Mouse (Mus musculus): ENCODE results near the gene Gtf2h3. TPM values are rescaled to one million over a fixed set of nuclear protein-coding genes. Genes with fewer than 3 reads are reported as not detected.
"Not testable (repeated sequence)": the region's sequence is repeated elsewhere in the genome, so short reads cannot be mapped to it uniquely, and the experiment has no call there.

The Gtf2h3 gene
- polyA plus RNA-seq, 1 experiment from 2014 or later = 73.4 TPM

GRCm38 (mm10) chr5:124628448-124629363 lies 49.8 kb downstream of the Gtf2h3 start, which contains the start of gene Atp6v0a2:
Gene Atp6v0a2, plus strand, starts transcription at chr5:124628576.
- Histone ChIP-seq H3K27me3 (no peaks in the 10 kb centered on the region), H3K4me1 (peaks cover 17% of the 10 kb centered on the region), H3K27ac (peak within 1 kb of the TSS; percentile 59), H3K4me2 (peak within 1 kb of the TSS; percentile 95), H3K4me3 (replicated peaks) (peak within 1 kb of the TSS; percentile 93), H3K9me3 (no peaks in the 10 kb centered on the region), H3K36me3 (replicated peaks) (peaks cover 8% of the 10 kb centered on the region), H3K9ac (peak within 1 kb of the TSS; percentile 91)
- under 1% methylated on average over 56 of the region's 58 CpGs for WGBS
- ATAC-seq (ENCODE audit: low FRiP score) = peak; percentile 98

- H3K4me3 ChIP-seq (replicated peaks) = peak overlapping the region; percentile 93
- peaks cover 17% of the 10 kb centered on the region for H3K36me3 ChIP-seq (replicated peaks)
- H3K4me2 ChIP-seq = peak overlapping the region; percentile 95
- no peaks in the 10 kb centered on the region for H3K27me3 ChIP-seq
- 33% methylated on average over 11 of the region's 11 CpGs for WGBS
- ATAC-seq (ENCODE audit: low FRiP score) = no peak
- H3K27ac ChIP-seq = no peak overlapping the region
- peaks cover 17% of the 10 kb centered on the region for H3K4me1 ChIP-seq
- H3K9ac ChIP-seq = peak overlapping the region; percentile 91
- H3K9me3 ChIP-seq = no peaks in the 10 kb centered on the region
Observed at GRCm38 (mm10) chr5:124629641-124630040, 50.7 kb downstream of the Gtf2h3 start.

- peaks cover 17% of the 10 kb centered on the region for H3K4me1 ChIP-seq
Observed at GRCm38 (mm10) chr5:124631685-124632084, 52.7 kb downstream of the Gtf2h3 start.

GRCm38 (mm10) chr5:124632461-124632860 lies 53.5 kb downstream of the Gtf2h3 start:
- no peak overlapping the region for H3K9ac ChIP-seq
- no peak for ATAC-seq (ENCODE audit: low FRiP score)
- H3K4me1 ChIP-seq = peaks cover 17% of the 10 kb centered on the region
- H3K4me2 ChIP-seq = no peak overlapping the region
- H3K27ac ChIP-seq = no peak overlapping the region
- H3K36me3 ChIP-seq (replicated peaks) = peaks cover 41% of the 10 kb centered on the region
- H3K27me3 ChIP-seq = no peaks in the 10 kb centered on the region
- no peaks in the 10 kb centered on the region for H3K9me3 ChIP-seq
- WGBS = 84% methylated on average over 5 of the region's 5 CpGs
- no peak overlapping the region for H3K4me3 ChIP-seq (replicated peaks)

More at GRCm38 (mm10) chr5:124631685-124632084, 52.7 kb downstream of the Gtf2h3 start:
- no peak overlapping the region for H3K27ac ChIP-seq
- H3K9ac ChIP-seq = no peak overlapping the region
- WGBS = 96% methylated on average over 11 of the region's 11 CpGs
- H3K36me3 ChIP-seq (replicated peaks) = peaks cover 33% of the 10 kb centered on the region
- no peak overlapping the region for H3K4me3 ChIP-seq (replicated peaks)
- H3K27me3 ChIP-seq = no peaks in the 10 kb centered on the region
- no peaks in the 10 kb centered on the region for H3K9me3 ChIP-seq
- H3K4me2 ChIP-seq = no peak overlapping the region
- no peak for ATAC-seq (ENCODE audit: low FRiP score)

- Histone ChIP-seq H3K27me3 (no peaks in the 10 kb centered on the region), H3K9ac (no peak overlapping the region), H3K27ac (no peak overlapping the region), H3K4me2 (no peak overlapping the region), H3K9me3 (no peaks in the 10 kb centered on the region), H3K4me3 (replicated peaks) (no peak overlapping the region), H3K4me1 (peaks cover 11% of the 10 kb centered on the region), H3K36me3 (replicated peaks) (peaks cover 50% of the 10 kb centered on the region)
- WGBS = 91% methylated on average over 2 of the region's 2 CpGs
- no peak for ATAC-seq (ENCODE audit: low FRiP score)
Observed at GRCm38 (mm10) chr5:124633425-124633824, 54.5 kb downstream of the Gtf2h3 start.

GRCm38 (mm10) chr5:124635068-124635467 lies 56.1 kb downstream of the Gtf2h3 start:
- peaks cover 66% of the 10 kb centered on the region for H3K36me3 ChIP-seq (replicated peaks)
- H3K4me3 ChIP-seq (replicated peaks); H3K4me1 ChIP-seq; H3K9ac ChIP-seq; H3K9me3 ChIP-seq; H3K4me2 ChIP-seq; H3K27me3 ChIP-seq; ATAC-seq (ENCODE audit: low FRiP score); H3K27ac ChIP-seq: not testable (repeated sequence)
- WGBS = 84% methylated on average over 4 of the region's 4 CpGs

GRCm38 (mm10) chr5:124636139-124636538 lies 57.2 kb downstream of the Gtf2h3 start:
- 95% methylated on average over 3 of the region's 3 CpGs for WGBS
- peaks cover 76% of the 10 kb centered on the region for H3K36me3 ChIP-seq (replicated peaks)
- ATAC-seq (ENCODE audit: low FRiP score) = no peak

GRCm38 (mm10) chr5:124636694-124637093 lies 57.8 kb downstream of the Gtf2h3 start:
- no peaks in the 10 kb centered on the region for H3K4me1 ChIP-seq
- H3K4me3 ChIP-seq (replicated peaks) = no peak overlapping the region
- no peak for ATAC-seq (ENCODE audit: low FRiP score)
- whole genome bisulfite sequencing = over 99% methylated on average over 4 of the region's 4 CpGs
- no peak overlapping the region for H3K27ac ChIP-seq
- H3K9ac ChIP-seq = no peak overlapping the region
- peaks cover 82% of the 10 kb centered on the region for H3K36me3 ChIP-seq (replicated peaks)
- H3K9me3 ChIP-seq = no peaks in the 10 kb centered on the region
- no peaks in the 10 kb centered on the region for H3K27me3 ChIP-seq
- H3K4me2 ChIP-seq = no peak overlapping the region

More at GRCm38 (mm10) chr5:124636139-124636538, 57.2 kb downstream of the Gtf2h3 start:
- no peaks in the 10 kb centered on the region for H3K4me1 ChIP-seq
- no peak overlapping the region for H3K27ac ChIP-seq
- H3K4me3 ChIP-seq (replicated peaks) = no peak overlapping the region
- H3K9me3 ChIP-seq = no peaks in the 10 kb centered on the region
- H3K4me2 ChIP-seq = no peak overlapping the region
- no peak overlapping the region for H3K9ac ChIP-seq
- no peaks in the 10 kb centered on the region for H3K27me3 ChIP-seq

GRCm38 (mm10) chr5:124637300-124637699 lies 58.4 kb downstream of the Gtf2h3 start:
- ATAC-seq (ENCODE audit: low FRiP score) = no peak
- Histone ChIP-seq H3K4me3 (replicated peaks) (no peak overlapping the region), H3K27me3 (no peaks in the 10 kb centered on the region), H3K4me1 (no peaks in the 10 kb centered on the region), H3K27ac (no peak overlapping the region), H3K9ac (no peak overlapping the region), H3K9me3 (no peaks in the 10 kb centered on the region), H3K36me3 (replicated peaks) (peaks cover 88% of the 10 kb centered on the region), H3K4me2 (no peak overlapping the region)
- WGBS = 94% methylated on average over 11 of the region's 11 CpGs

GRCm38 (mm10) chr5:124637836-124638235 lies 58.9 kb downstream of the Gtf2h3 start:
- WGBS = 97% methylated on average over 13 of the region's 13 CpGs
- Histone ChIP-seq H3K9me3 (no peaks in the 10 kb centered on the region), H3K4me2 (no peak overlapping the region), H3K9ac (no peak overlapping the region), H3K4me3 (replicated peaks) (no peak overlapping the region), H3K36me3 (replicated peaks) (peaks cover 93% of the 10 kb centered on the region), H3K27ac (no peak overlapping the region), H3K27me3 (no peaks in the 10 kb centered on the region), H3K4me1 (no peaks in the 10 kb centered on the region)
- no peak for ATAC-seq (ENCODE audit: low FRiP score)

All from forebrain, embryonic 12.5 days (tissue).